Mouse (Mus musculus) forelimb bud, embryonic 11.5 days (tissue): Measurements from ENCODE around the gene Sorbs1.

ENCODE experiments used
- DNase-seq: peaks from one replicate; pipeline ENCODE4 v3.0.0-alpha.2; 2012; ENCODE audit warnings: low read depth, low spot score

Gene Sorbs1

GRCm38 (mm10) chr19:40436465-40437200, 76.9 kb downstream of the Sorbs1 start:
- DNase-seq, result no peak

- no peak for DNase-seq
Observed at GRCm38 (mm10) chr19:40435797-40436196, 77.8 kb downstream of the Sorbs1 start.

GRCm38 (mm10) chr19:40435045-40435444, 78.5 kb downstream of the Sorbs1 start:
- no peak for DNase-seq

GRCm38 (mm10) chr19:40434042-40434869, 79.3 kb downstream of the Sorbs1 start:
- DNase-seq, result no peak

- DNase-seq, result no peak
Observed at GRCm38 (mm10) chr19:40433316-40433912, 80.2 kb downstream of the Sorbs1 start.

GRCm38 (mm10) chr19:40431969-40432368, 81.6 kb downstream of the Sorbs1 start:
- DNase-seq, result no peak

- DNase-seq, result no peak
Observed at GRCm38 (mm10) chr19:40429572-40429971, 84.0 kb downstream of the Sorbs1 start.

GRCm38 (mm10) chr19:40429169-40429568, 84.4 kb downstream of the Sorbs1 start:
- no peak for DNase-seq

- DNase-seq, result no peak
Observed at GRCm38 (mm10) chr19:40426103-40426960, 87.2 kb downstream of the Sorbs1 start.

- DNase-seq, result no peak
Observed at GRCm38 (mm10) chr19:40425326-40425725, 88.3 kb downstream of the Sorbs1 start.

- no peak for DNase-seq
Observed at GRCm38 (mm10) chr19:40421037-40421436, 92.5 kb downstream of the Sorbs1 start.

GRCm38 (mm10) chr19:40419315-40419714, 94.3 kb downstream of the Sorbs1 start:
- DNase-seq, result no peak

- no peak for DNase-seq
Observed at GRCm38 (mm10) chr19:40417155-40417821, 96.3 kb downstream of the Sorbs1 start.

GRCm38 (mm10) chr19:40415725-40416124, 97.9 kb downstream of the Sorbs1 start:
- no peak for DNase-seq

- DNase-seq, result peak; percentile 73
Observed at GRCm38 (mm10) chr19:40414798-40415475, 98.6 kb downstream of the Sorbs1 start.

- no peak for DNase-seq
Observed at GRCm38 (mm10) chr19:40414386-40414785, 99.2 kb downstream of the Sorbs1 start.

GRCm38 (mm10) chr19:40411379-40411813, 102.2 kb downstream of the Sorbs1 start:
- no peak for DNase-seq

- no peak for DNase-seq
Observed at GRCm38 (mm10) chr19:40410511-40410910, 103.1 kb downstream of the Sorbs1 start.

- DNase-seq, result no peak
Observed at GRCm38 (mm10) chr19:40410109-40410508, 103.5 kb downstream of the Sorbs1 start.

GRCm38 (mm10) chr19:40409500-40410035, 104.0 kb downstream of the Sorbs1 start:
- no peak for DNase-seq
